In the genomic region with DNA sequence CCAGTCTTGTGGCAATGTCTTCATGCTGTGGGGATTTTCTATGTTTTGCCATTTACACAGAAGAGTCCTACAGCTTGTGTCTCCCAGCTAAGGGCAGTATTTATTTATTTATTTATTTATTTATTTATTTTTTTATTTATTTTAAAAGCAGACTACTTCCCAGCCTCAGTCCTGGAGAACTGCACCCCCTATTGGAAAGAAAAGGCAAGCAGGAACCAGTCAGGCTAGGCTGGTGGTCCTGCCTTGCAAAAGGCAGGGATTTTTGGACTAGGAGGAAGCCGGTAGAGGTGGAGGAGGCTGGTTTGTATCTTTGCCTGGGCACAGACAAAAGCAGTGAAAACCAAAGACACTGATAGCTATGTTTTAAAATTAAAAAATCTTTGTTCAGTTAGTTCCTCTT, we compare ENCODE assay signal across 14 mouse cellular contexts. TPM values are rescaled to one million over a fixed set of nuclear protein-coding genes. Genes with fewer than 3 reads are reported as not detected.
DNase-seq lines count a peak whose midpoint lies in the region; ATAC-seq and TF ChIP-seq lines count a peak whose summit lies in the region.
"Had no signal": no experiment of that assay in that cellular context is flagged by ENCODE, and none has a peak within 500 bp of the region (broad histone marks: within the 10 kb centered on the region; RNA-seq: fewer than 3 reads in every experiment).

No protein-coding gene starts in this region.

- peaks cover 37% of the 10 kb centered on the region for H3K27me3 ChIP-seq in kidney, embryonic 16.5 days (ENCODE audit: insufficient read depth, low read length)
- H3K27me3 ChIP-seq in kidney, embryonic 14.5 days (ENCODE audit: control insufficient read depth, insufficient read depth, low read length): peaks cover 23% of the 10 kb centered on the region
- H3K27me3 ChIP-seq in ES-Bruce4 (ENCODE audit: control insufficient read depth, insufficient read depth, low read length, poor library complexity, severe bottlenecking): peaks cover 9% of the 10 kb centered on the region

- no peak overlapping the region for H3K4me3 ChIP-seq in kidney, embryonic 16.5 days (ENCODE audit: low read length)
- H3K4me3 ChIP-seq in kidney, embryonic 14.5 days (ENCODE audit: low read length): no peak overlapping the region
- no peak overlapping the region for H3K4me3 ChIP-seq in ES-Bruce4 (ENCODE audit: low read depth, low read length)
- no peak overlapping the region for H3K4me3 ChIP-seq in embryonic fibroblast, embryonic 13.5 days (ENCODE audit: insufficient read depth, low read length)

- H3K27ac ChIP-seq in kidney, embryonic 16.5 days (ENCODE audit: low read length): no peak overlapping the region
- H3K27ac ChIP-seq in kidney, embryonic 14.5 days (ENCODE audit: low read depth, low read length): no peak overlapping the region
- H3K27ac ChIP-seq in ES-Bruce4 (ENCODE audit: insufficient read depth, low read length): no peak overlapping the region
- peak overlapping the region; percentile 97 for H3K27ac ChIP-seq in embryonic fibroblast, embryonic 13.5 days (ENCODE audit: insufficient read depth, low read length)
- H3K27ac ChIP-seq: macrophage had no signal

- TF ChIP-seq CTCF in ES-Bruce4 (IDR thresholded peaks at IDR 0.05; ENCODE audit: low read depth, low read length): peak; percentile 17
- no peak for TF ChIP-seq CTCF in embryonic fibroblast, embryonic 13.5 days (IDR thresholded peaks at IDR 0.05; ENCODE audit: borderline replicate concordance, insufficient read depth, low read length)

- DNase-seq in embryo, embryonic 10 days (ENCODE audit: low spot score): peak; percentile 37
- DNase-seq in embryo, embryonic 9.5 days (ENCODE audit: extremely low spot score): no peak
- no peak for DNase-seq in Muller cell, postnatal 12 days (ENCODE audit: inconsistent ontology term)
- no peak for DNase-seq in yolk sac, embryonic 10.5 days (ENCODE audit: low spot score)
- DNase-seq: cerebellum, postnatal 25 days; heart, adult 11 months; kidney, adult 2 months had no signal

- 0 out of 2 replicates have a peak, but pooled peaks cover 4% of the 10 kb centered on the region for H3K4me1 ChIP-seq in kidney, embryonic 16.5 days (ENCODE audit: insufficient read depth, low read length)
- 0 out of 2 replicates have a peak, but pooled peaks cover 3% of the 10 kb centered on the region for H3K4me1 ChIP-seq in kidney, embryonic 14.5 days (ENCODE audit: control insufficient read depth, insufficient read depth, low read length)
- H3K4me1 ChIP-seq in ES-Bruce4 (ENCODE audit: control insufficient read depth, insufficient read depth, low read length): no peaks in the 10 kb centered on the region
- peaks cover 3% of the 10 kb centered on the region; the same call in 1 of the 2 replicates for H3K4me1 ChIP-seq in embryonic fibroblast, embryonic 13.5 days (ENCODE audit: control insufficient read depth, insufficient read depth, low read length)

- TF ChIP-seq POLR2A in ES-Bruce4 (IDR thresholded peaks at IDR 0.05; ENCODE audit: insufficient read depth, low read length): no peak
- no peak for TF ChIP-seq POLR2A in embryonic fibroblast, embryonic 13.5 days (IDR thresholded peaks at IDR 0.05; ENCODE audit: low read depth, low read length)

- no peak overlapping the region for H3K9ac ChIP-seq in kidney, embryonic 16.5 days (replicated peaks; ENCODE audit: low read length)
- H3K9ac ChIP-seq in kidney, embryonic 14.5 days (ENCODE audit: low read depth, low read length): no peak overlapping the region
- no peak overlapping the region for H3K9ac ChIP-seq in ES-Bruce4 (ENCODE audit: low read depth, poor library complexity, severe bottlenecking)

- WGBS in kidney, embryonic 16.5 days: 63% methylated on average over 1 of the region's 1 CpGs
- 58% methylated on average over 1 of the region's 1 CpGs for WGBS in kidney, embryonic 14.5 days

- no peaks in the 10 kb centered on the region for H3K36me3 ChIP-seq in kidney, embryonic 16.5 days (ENCODE audit: insufficient read depth, low read length)
- no peaks in the 10 kb centered on the region for H3K36me3 ChIP-seq in kidney, embryonic 14.5 days (ENCODE audit: control insufficient read depth, insufficient read depth, low read length)
- H3K36me3 ChIP-seq in ES-Bruce4 (ENCODE audit: control insufficient read depth, insufficient read depth, low read length, poor library complexity, severe bottlenecking): no peaks in the 10 kb centered on the region
- H3K36me3 ChIP-seq: G1E had no signal

- H3K9me3 ChIP-seq in kidney, embryonic 16.5 days (ENCODE audit: low read length): no peaks in the 10 kb centered on the region
- no peaks in the 10 kb centered on the region for H3K9me3 ChIP-seq in kidney, embryonic 14.5 days (ENCODE audit: control insufficient read depth, low read length)
- H3K9me3 ChIP-seq in ES-Bruce4 (replicated peaks; ENCODE audit: control insufficient read depth, insufficient read depth, low read length, poor library complexity, severe bottlenecking): no peaks in the 10 kb centered on the region
- H3K9me3 ChIP-seq: G1E had no signal

- ATAC-seq in kidney, embryonic 16.5 days (ENCODE audit: low FRiP score, low TSS enrichment): 0 out of 2 replicates have a peak, but pooled peaks have one; percentile 30
- no peak; the same call in 1 of the 2 replicates for ATAC-seq in kidney, embryonic 14.5 days (ENCODE audit: low FRiP score, low TSS enrichment)
- ATAC-seq: activated CD4-positive, CD25-positive, alpha-beta regulatory T cell, adult 4 months had no signal

- no peak for TF ChIP-seq EP300 in ES-Bruce4 (IDR thresholded peaks at IDR 0.05; ENCODE audit: insufficient read depth, low read depth, low read length)

- H3K4me2 ChIP-seq in kidney, embryonic 16.5 days (replicated peaks; ENCODE audit: low read depth, low read length): no peak overlapping the region
- H3K4me2 ChIP-seq in kidney, embryonic 14.5 days (replicated peaks; ENCODE audit: low read depth, low read length): no peak overlapping the region

RNA-seq across cellular contexts. Expression of a gene that starts 7.6 kb away (rescaled TPM):
- polyA plus RNA-seq in kidney, embryonic 16.5 days (2015; fragmentation: Nextera tagmentation; extraction: Ambion mirVana): 6.8 and 7.0 TPM in 2 replicates
- polyA plus RNA-seq in kidney, embryonic 14.5 days (2014; fragmentation: Nextera tagmentation; extraction: Ambion mirVana): 6.6 and 7.0 TPM in 2 replicates
- polyA plus RNA-seq in ES-Bruce4 (2011; ENCODE audit: insufficient read depth, insufficient read length, low read depth, missing spikeins): 2.6 and 3.2 TPM in 2 replicates
- polyA plus RNA-seq in embryonic fibroblast, embryonic 13.5 days (2011; ENCODE audit: insufficient read length, low read depth, missing spikeins): 429 and 537 TPM in 2 replicates
- polyA plus RNA-seq: G1E had no signal

Comparison
In these comparisons a context has a peak if more than half of its experiments do, and no peak if none do; other contexts are left out.
1. RNA of a gene that starts 7.6 kb away (polyA plus RNA-seq): 429 to 537 TPM in embryonic fibroblast, embryonic 13.5 days; 6.8 to 7.0 TPM in kidney, embryonic 16.5 days, 6.6 to 7.0 TPM in kidney, embryonic 14.5 days and 2.6 to 3.2 TPM in ES-Bruce4; every median in the first group is over 10 times any median in the second.